Mouse (Mus musculus) cerebellum, adult 9-11 months (tissue): ENCODE data around the gene Lig3.
A peak's percentile ranks its signal among the peaks of the same experiment; 100 is the strongest.
"Not testable (repeated sequence)": the region's sequence is repeated elsewhere in the genome, so short reads cannot be mapped to it uniquely, and the experiment has no call there.

Source experiments
- DNase-seq: peaks from one replicate; pipeline ENCODE4 v3.0.0; 2022

Gene Lig3

DNA sequence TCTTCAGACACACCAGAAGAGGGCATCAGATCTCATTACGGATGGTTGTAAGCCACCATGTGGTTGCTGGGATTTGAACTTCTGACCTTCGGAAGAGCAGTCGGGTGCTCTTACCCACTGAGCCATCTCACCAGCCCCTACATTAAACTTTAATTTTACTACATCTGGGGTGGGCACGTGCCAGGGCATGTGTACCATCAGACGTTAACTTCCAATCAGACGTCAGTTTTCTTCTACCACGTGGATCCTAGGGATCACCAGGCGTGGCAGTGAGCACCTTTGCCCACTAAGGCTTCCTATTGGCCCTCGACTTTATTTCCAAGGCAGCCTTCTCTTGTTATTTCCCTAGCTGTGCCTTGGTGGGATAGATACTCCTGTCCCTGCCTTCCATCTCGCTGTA is 51.5 kb downstream of the Lig3 start:
- not testable (repeated sequence) for DNase-seq

DNA sequence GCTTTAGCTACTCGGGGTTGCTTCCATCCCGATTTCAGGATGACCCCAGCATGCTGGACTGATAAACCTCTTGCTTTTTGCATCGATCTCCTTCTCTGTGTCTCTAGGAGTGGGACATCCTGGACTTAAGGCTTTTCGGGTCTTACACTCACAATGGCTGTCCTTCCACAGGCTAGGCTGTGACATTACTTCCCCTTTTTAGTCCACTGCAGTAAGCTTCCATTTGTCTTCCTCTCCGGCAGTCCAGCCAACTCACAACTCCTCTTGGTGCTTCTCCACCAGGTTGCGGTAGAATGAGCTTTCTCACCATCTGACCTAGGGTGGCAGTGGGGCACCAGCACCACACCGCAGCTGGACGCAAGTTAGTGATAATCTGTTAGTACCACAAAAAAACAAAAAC is 53.0 kb downstream of the Lig3 start:
- DNase-seq = no peak

DNA sequence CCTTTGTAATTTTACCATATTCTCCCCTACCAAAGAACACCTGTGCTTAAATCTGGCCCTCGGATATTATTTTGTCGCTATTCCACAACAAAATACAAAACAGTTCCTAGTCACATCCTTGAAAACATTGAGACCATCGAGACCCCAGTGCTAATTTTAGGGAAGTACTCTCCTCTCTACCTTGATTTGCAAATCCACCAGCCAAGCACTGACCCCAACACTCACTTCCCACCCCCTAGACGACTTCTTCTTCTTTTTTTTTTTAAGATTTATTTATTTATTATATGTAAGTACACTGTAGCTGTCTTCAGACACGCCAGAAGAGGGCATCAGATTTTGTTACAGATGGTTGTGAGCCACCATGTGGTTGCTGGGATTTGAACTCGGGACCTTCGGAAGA is 53.5 kb downstream of the Lig3 start:
- DNase-seq = not testable (repeated sequence)

DNA sequence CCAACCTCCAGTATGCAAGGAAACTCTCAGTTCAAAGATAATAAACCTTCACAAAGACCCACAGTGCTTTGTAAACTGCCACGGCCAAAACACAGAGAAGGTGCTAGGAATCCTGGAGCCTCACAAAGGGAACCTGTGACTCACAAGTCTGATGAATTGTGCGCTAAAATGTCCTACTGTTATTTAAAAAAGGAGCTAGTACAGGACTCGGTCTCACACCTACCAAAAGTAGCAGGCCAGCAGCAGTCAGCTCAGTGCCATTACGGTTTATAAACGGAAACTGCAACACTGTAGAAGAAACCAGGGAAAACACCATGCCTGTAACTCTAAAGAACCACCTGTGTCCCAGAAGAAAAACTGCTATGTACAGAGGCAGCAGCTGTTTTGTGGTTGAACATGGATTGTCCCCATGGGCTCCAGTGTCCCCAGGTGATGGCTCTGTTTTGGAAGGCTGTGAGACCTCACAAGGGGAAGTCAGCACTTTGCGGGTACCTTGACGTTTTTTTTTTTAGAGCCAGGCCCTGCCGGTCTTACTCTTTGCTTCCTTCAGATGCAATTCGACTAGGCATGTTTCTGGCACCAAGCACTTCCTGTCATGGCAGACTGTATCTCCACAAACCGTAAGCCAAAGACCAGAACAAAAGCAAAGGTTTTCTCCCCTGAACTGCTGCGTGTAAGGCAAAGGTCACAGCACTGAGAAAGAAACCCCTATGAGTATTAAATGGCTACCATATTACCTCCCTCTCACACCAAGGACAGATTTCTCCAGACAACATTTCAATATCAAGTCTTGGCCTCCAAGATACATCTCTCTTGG is 54.9 kb downstream of the Lig3 start:
- DNase-seq = no peak

DNA sequence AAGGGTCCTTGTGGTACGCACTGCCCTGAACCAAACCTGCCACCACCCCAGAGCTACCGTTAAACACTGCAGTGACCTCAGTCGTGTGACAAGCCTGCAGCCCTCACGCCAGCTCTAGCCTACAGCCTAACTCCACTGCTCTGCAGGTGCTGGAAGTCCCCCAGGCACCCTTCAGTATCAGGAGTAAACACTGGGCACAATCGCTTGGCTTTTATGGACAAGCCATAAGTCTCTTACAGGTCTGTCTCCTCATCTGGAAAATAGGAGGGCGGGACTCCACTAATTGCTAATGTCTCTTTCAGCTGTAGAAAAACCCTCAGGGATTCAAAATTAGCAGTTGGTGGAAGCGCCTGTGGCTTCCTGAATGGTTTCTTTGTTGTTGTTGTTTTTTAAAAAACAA is 56.3 kb downstream of the Lig3 start:
- DNase-seq = no peak

DNA sequence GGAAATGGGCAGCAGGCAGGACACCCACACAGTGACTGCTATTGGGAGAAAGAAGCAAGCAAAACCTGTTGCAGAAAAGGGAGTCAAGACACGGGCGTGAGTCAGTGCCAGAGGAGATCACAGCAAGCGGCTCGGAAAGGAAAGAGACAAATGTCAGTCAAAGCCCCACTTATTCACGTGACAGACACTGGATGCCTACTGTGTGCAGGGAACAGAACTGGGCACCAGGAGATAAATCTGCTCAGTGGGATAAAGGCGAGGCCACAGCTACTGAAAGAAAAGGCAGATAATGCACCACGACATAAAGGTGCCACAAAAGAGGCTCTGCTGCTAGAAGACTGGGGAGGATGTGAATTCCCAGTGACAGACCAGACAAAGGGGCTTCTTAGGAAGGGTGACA is 56.9 kb downstream of the Lig3 start:
- DNase-seq = no peak

DNA sequence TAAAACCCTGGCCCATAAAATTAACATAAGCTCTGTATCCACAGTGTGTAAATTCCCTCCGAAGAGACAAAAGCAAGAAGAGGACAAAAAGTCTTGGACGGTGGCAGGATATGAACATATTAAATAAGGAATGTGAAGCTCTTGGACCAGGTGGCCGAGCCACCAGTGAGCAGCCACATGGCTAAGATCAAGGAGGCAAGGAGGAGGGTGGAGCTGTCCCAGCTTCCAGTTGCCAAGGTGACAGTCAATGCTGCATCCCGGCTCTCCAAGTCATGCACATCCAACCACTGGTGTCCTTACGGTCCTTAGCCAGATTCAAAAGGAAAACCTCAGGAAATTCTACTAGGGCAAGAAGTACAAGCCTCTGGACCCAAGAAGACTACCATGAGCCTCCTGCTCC is 57.6 kb downstream of the Lig3 start:
- DNase-seq = no peak

DNA sequence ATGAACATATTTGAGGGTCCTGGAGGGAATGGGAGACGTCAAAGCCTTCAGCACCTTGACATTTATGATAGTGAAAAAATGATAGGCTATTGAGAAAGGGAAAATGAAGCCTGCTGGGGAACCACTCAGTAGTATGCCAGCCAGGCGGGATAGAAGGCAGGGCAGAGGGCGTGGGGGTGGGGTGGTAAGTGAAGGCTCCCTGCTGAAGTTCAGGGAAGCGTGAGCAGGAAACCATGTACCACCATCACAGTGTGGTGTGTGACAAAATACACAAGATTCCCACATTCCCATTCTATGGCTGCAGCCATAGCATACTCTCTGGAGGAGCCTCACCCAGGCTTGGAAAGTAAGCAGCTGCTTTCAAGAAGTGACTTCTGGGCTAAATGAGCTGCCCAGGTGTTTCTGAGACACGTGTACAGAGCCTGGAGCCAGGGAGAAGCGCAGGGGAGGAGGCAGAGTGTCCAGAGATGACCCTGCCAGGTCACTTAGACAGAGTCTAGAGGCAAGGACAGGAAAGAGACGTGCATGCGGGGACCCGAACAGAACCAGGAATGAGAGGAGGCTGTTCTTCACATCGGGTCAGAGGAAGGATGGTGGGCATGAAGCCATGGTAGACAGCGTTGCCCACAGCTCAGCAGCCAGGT is 64.0 kb downstream of the Lig3 start:
- DNase-seq = no peak

DNA sequence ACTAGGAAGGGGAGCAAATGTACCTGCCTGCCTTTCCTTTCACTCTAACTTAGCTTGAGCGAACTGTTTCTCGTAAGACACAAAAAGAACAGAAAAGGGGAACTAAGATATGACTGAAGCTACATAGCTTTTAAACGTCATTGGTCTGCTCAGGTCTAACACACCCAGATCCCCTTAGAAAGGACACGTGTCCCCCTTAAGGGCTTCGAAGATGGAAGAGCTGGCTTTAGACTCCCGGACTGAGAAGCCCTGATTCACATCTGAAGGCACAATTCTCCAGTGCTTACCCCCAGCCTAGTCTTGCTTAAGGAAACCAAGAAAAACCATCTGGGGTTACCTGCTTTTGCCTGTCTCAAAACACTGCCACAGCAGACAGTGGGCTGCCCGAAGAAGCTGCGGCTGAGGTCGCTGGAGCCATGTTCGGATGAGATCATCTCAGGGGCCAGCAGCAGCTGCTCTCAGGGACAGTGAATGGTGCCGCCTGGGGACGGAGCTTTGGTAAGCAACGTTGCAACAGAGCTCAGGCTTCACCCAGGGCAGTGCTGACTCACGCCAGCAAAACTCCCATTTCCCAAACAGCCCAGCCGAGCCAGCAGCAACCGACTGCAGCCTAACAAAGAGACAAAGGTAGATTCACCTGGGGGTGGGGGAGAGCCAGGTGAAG is 64.6 kb downstream of the Lig3 start:
- peak; percentile 39 for DNase-seq

DNA sequence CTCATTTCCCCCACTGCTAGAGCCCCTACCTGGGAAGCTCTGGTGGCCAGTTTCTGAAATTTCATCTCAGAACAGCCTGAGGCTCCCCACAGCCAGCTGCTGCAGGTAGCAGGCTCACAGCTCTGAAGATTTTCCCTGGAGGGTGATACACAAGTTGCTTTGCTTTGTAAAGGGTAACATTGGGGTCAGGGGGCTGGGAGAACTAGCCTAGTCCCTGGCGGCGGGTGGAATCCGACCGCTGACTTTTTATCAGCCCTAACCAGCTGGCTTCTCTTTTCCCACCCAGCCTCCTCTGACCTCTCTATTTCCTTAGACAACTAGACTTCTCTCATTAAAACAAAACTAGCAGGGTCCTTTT is 65.2 kb downstream of the Lig3 start:
- no peak for DNase-seq

DNA sequence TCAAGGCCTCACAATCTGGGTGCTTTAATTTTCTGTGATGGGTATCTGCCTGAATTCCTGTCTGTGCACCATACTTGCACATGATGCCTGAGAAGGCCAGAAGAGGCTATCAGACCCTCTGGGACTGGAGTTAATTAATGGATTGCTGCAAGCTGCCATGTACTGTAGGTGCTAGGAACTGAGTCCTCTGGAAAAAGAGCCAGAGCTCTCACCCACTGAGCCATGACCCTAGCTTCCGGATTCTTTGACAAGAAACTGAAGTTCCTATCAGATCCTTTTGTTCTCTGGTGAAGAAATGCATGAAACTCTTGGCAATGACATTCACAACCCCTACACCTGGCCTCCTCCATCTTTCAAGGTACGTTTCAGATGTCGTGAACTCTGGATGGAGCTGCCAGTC is 66.0 kb downstream of the Lig3 start:
- DNase-seq = no peak

DNA sequence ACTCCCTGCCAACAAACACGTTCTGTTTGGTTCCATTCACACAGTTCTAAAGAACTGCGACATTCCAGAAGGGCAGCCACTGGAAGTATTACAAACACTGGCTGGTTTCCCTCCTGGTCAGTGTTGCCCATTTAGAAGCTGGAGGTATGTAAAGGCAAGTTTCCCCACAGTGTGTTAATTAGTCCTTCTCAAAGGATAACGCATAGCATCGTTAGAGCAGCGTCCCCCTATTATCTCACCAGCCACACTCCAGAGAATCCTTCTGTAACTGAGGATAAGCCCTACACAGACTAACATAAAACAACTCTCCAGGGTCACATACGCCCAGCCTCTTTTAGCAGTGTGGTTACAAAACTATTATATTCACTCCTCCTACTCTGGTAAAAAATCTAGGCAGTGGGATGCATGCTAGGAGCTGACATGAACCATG is 66.7 kb downstream of the Lig3 start:
- no peak for DNase-seq

DNA sequence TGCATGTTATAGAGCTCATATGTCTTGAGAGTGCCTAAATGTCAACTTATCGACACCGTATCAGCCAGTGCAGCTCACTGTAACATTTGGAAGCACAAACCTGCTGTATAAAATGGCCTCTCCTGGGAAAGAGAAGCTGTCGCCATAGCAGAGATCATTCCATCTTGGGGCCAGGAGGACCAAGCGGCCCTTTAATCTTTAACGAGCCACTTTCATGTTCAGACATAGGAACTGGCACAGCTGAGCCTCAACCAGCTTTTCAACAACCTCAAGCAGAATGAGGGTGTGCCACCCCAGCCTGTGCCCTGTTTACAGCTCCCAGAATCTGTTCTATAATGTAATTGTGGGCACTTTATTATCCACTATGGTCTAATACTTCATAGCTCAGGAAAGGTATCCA is 69.4 kb downstream of the Lig3 start:
- no peak for DNase-seq

DNA sequence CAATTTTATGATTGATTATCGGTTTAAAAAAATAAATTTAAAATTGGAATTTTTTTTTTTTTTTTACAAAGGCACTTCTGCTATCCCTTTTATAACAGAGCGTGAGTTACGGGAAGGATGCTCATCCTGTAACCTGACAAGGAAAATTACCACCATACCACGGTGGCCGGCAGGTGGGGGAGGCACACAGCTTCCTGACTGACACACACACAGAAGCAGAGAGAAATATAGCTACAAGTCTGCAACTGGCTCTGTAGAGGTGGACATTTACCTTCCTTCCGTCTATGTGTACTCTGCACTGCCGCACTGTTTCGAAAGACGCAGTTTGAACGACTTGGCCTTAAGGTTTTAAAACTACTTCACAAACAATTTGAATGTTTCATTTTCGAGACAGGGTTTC is 71.2 kb downstream of the Lig3 start:
- DNase-seq = no peak

DNA sequence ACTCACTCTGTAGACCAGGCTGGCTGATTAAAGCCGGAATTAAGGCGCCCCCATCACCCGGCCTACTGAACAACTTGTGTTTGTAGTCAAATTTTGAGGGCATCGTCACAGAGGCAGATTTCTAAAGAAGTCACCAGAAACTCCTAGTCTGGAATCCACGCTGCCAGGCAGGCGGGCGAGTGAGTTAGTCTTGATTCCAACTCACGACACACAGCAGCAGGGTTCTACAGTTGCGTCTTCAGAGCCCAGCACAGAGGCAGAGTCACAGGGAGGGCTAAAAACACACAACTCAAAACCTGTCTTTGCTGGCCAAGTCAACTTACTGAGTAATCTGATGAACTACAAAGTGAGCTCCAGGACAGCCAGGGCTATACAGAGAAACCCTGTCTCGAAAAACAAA is 71.6 kb downstream of the Lig3 start:
- DNase-seq = no peak

DNA sequence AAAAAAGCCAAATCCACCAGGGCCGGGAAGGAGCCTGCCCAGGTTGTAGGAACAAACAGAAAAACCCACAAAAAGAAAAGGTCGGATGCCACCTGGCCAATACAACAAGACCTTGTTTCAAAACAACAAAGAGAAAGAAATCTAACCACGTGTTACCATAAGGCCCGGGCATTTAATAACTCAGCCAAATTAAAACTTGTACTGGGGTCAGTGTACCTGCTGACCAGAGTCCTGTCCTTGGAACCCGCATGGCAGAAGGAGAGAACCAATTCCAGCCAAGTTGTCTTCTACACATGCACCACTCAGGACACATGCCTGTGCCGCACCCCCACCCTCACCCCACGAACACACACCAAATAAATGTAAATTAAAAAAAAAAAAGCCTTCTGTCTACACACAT is 72.0 kb downstream of the Lig3 start:
- no peak for DNase-seq
